Mouse (Mus musculus): Measurements from ENCODE around the gene Col18a1. TPM values are rescaled to one million over a fixed set of nuclear protein-coding genes. Genes with fewer than 3 reads are reported as not detected.

Gene Col18a1
- polyA plus RNA-seq, 1 experiment from 2014 or later: 33.2 TPM

GRCm38 (mm10) chr10:77017662-77018061 lies 148.7 kb downstream of the Col18a1 start:
- 46% methylated on average over 9 of the region's 9 CpGs for WGBS

GRCm38 (mm10) chr10:77017061-77017460 lies 149.3 kb downstream of the Col18a1 start:
- no peak overlapping the region for H3K27ac ChIP-seq (ENCODE audit: low read length)
- H3K9me3 ChIP-seq (ENCODE audit: low read length): no peaks in the 10 kb centered on the region
- H3K27me3 ChIP-seq (replicated peaks; ENCODE audit: insufficient read depth, low read length): no peaks in the 10 kb centered on the region
- H3K4me2 ChIP-seq (replicated peaks; ENCODE audit: low read depth, low read length): no peak overlapping the region
- H3K4me1 ChIP-seq (ENCODE audit: insufficient read depth, low read depth, low read length): no peaks in the 10 kb centered on the region
- TF ChIP-seq EP300 (IDR thresholded peaks at IDR 0.05) (no peak), CTCF (IDR thresholded peaks at IDR 0.05) (no peak)
- no peak overlapping the region for H3K9ac ChIP-seq (replicated peaks; ENCODE audit: low read depth)
- no peak overlapping the region for H3K4me3 ChIP-seq (ENCODE audit: low read depth, low read length)
- 66% methylated on average over 2 of the region's 2 CpGs for WGBS
- ATAC-seq (no peak), DNase-seq (ENCODE audit: low spot score) (no peak)
- H3K36me3 ChIP-seq (ENCODE audit: insufficient read depth, low read length): no peaks in the 10 kb centered on the region

More at GRCm38 (mm10) chr10:77017662-77018061, 148.7 kb downstream of the Col18a1 start:
- Histone ChIP-seq H3K4me1 (ENCODE audit: insufficient read depth, low read depth, low read length) (no peaks in the 10 kb centered on the region), H3K9ac (replicated peaks; ENCODE audit: low read depth) (no peak overlapping the region), H3K4me3 (ENCODE audit: low read depth, low read length) (no peak overlapping the region), H3K36me3 (ENCODE audit: insufficient read depth, low read length) (no peaks in the 10 kb centered on the region), H3K27me3 (replicated peaks; ENCODE audit: insufficient read depth, low read length) (no peaks in the 10 kb centered on the region), H3K4me2 (replicated peaks; ENCODE audit: low read depth, low read length) (no peak overlapping the region), H3K27ac (ENCODE audit: low read length) (no peak overlapping the region), H3K9me3 (ENCODE audit: low read length) (no peaks in the 10 kb centered on the region)
- ATAC-seq (no peak), DNase-seq (ENCODE audit: low spot score) (no peak)
- TF ChIP-seq CTCF (IDR thresholded peaks at IDR 0.05) (peak; percentile 3; the same call in 1 of the 2 replicates), EP300 (IDR thresholded peaks at IDR 0.05) (no peak)

- no peak overlapping the region for H3K4me3 ChIP-seq (ENCODE audit: low read depth, low read length)
- H3K36me3 ChIP-seq (ENCODE audit: insufficient read depth, low read length): no peaks in the 10 kb centered on the region
- H3K4me2 ChIP-seq (replicated peaks; ENCODE audit: low read depth, low read length): no peak overlapping the region
- no peak overlapping the region for H3K9ac ChIP-seq (replicated peaks; ENCODE audit: low read depth)
- no peaks in the 10 kb centered on the region for H3K9me3 ChIP-seq (ENCODE audit: low read length)
- no peak for TF ChIP-seq EP300 (IDR thresholded peaks at IDR 0.05)
- no peak overlapping the region for H3K27ac ChIP-seq (ENCODE audit: low read length)
- H3K4me1 ChIP-seq (ENCODE audit: insufficient read depth, low read depth, low read length): no peaks in the 10 kb centered on the region
- H3K27me3 ChIP-seq (replicated peaks; ENCODE audit: insufficient read depth, low read length): no peaks in the 10 kb centered on the region
- ATAC-seq (no peak), DNase-seq (ENCODE audit: low spot score) (no peak)
- WGBS: 59% methylated on average over 8 of the region's 8 CpGs
Measured at GRCm38 (mm10) chr10:77016499-77016898, 149.8 kb downstream of the Col18a1 start.

GRCm38 (mm10) chr10:77016080-77016479 lies 150.3 kb downstream of the Col18a1 start:
- Histone ChIP-seq H3K4me3 (ENCODE audit: low read depth, low read length) (no peak overlapping the region), H3K4me2 (replicated peaks; ENCODE audit: low read depth, low read length) (no peak overlapping the region), H3K9me3 (ENCODE audit: low read length) (no peaks in the 10 kb centered on the region), H3K9ac (replicated peaks; ENCODE audit: low read depth) (no peak overlapping the region), H3K36me3 (ENCODE audit: insufficient read depth, low read length) (no peaks in the 10 kb centered on the region), H3K27me3 (replicated peaks; ENCODE audit: insufficient read depth, low read length) (no peaks in the 10 kb centered on the region), H3K4me1 (ENCODE audit: insufficient read depth, low read depth, low read length) (no peaks in the 10 kb centered on the region), H3K27ac (ENCODE audit: low read length) (no peak overlapping the region)
- no peak for DNase-seq (ENCODE audit: low spot score)
- WGBS: 82% methylated on average over 7 of the region's 7 CpGs
- no peak for TF ChIP-seq CTCF (IDR thresholded peaks at IDR 0.05)
- TF ChIP-seq EP300 (IDR thresholded peaks at IDR 0.05): no peak
- ATAC-seq: no peak

GRCm38 (mm10) chr10:77011681-77012080 lies 154.7 kb downstream of the Col18a1 start:
- H3K4me1 ChIP-seq (ENCODE audit: insufficient read depth, low read depth, low read length): no peaks in the 10 kb centered on the region
- no peaks in the 10 kb centered on the region for H3K36me3 ChIP-seq (ENCODE audit: insufficient read depth, low read length)
- no peak overlapping the region for H3K4me3 ChIP-seq (ENCODE audit: low read depth, low read length)
- H3K27me3 ChIP-seq (replicated peaks; ENCODE audit: insufficient read depth, low read length): no peaks in the 10 kb centered on the region
- TF ChIP-seq EP300 (IDR thresholded peaks at IDR 0.05) (no peak), CTCF (IDR thresholded peaks at IDR 0.05) (no peak)
- H3K9ac ChIP-seq (replicated peaks; ENCODE audit: low read depth): no peak overlapping the region
- H3K9me3 ChIP-seq (ENCODE audit: low read length): no peaks in the 10 kb centered on the region
- no peak for ATAC-seq
- H3K27ac ChIP-seq (ENCODE audit: low read length): no peak overlapping the region
- H3K4me2 ChIP-seq (replicated peaks; ENCODE audit: low read depth, low read length): no peak overlapping the region
- DNase-seq (ENCODE audit: low spot score): no peak
- WGBS: 79% methylated on average over 4 of the region's 4 CpGs

- Histone ChIP-seq H3K27ac (ENCODE audit: low read length) (no peak overlapping the region), H3K4me3 (ENCODE audit: low read depth, low read length) (no peak overlapping the region), H3K9me3 (ENCODE audit: low read length) (no peaks in the 10 kb centered on the region), H3K9ac (replicated peaks; ENCODE audit: low read depth) (no peak overlapping the region), H3K4me2 (replicated peaks; ENCODE audit: low read depth, low read length) (no peak overlapping the region), H3K27me3 (replicated peaks; ENCODE audit: insufficient read depth, low read length) (no peaks in the 10 kb centered on the region), H3K36me3 (ENCODE audit: insufficient read depth, low read length) (no peaks in the 10 kb centered on the region), H3K4me1 (ENCODE audit: insufficient read depth, low read depth, low read length) (no peaks in the 10 kb centered on the region)
- no peak for ATAC-seq
- 90% methylated on average over 3 of the region's 3 CpGs for WGBS
- DNase-seq (ENCODE audit: low spot score): no peak
- TF ChIP-seq EP300 (IDR thresholded peaks at IDR 0.05) (no peak), CTCF (IDR thresholded peaks at IDR 0.05) (no peak)
Measured at GRCm38 (mm10) chr10:77008698-77009097, 157.7 kb downstream of the Col18a1 start.

- H3K9ac ChIP-seq (replicated peaks; ENCODE audit: low read depth): no peak overlapping the region
- H3K27me3 ChIP-seq (replicated peaks; ENCODE audit: insufficient read depth, low read length): no peaks in the 10 kb centered on the region
- no peaks in the 10 kb centered on the region for H3K4me1 ChIP-seq (ENCODE audit: insufficient read depth, low read depth, low read length)
- DNase-seq (ENCODE audit: low spot score): no peak
- no peak for ATAC-seq
- 40% methylated on average over 9 of the region's 9 CpGs for WGBS
- no peaks in the 10 kb centered on the region for H3K9me3 ChIP-seq (ENCODE audit: low read length)
- TF ChIP-seq CTCF (IDR thresholded peaks at IDR 0.05): no peak
- no peak for TF ChIP-seq EP300 (IDR thresholded peaks at IDR 0.05)
- no peaks in the 10 kb centered on the region for H3K36me3 ChIP-seq (ENCODE audit: insufficient read depth, low read length)
- H3K4me3 ChIP-seq (ENCODE audit: low read depth, low read length): no peak overlapping the region
- no peak overlapping the region for H3K4me2 ChIP-seq (replicated peaks; ENCODE audit: low read depth, low read length)
- no peak overlapping the region for H3K27ac ChIP-seq (ENCODE audit: low read length)
Measured at GRCm38 (mm10) chr10:77008109-77008561, 158.2 kb downstream of the Col18a1 start.

Measured in lung, postnatal 0 days (tissue).